Mouse (Mus musculus) hindbrain, embryonic 10.5 days (tissue): ENCODE measurements at regions not wholly inside any gene's neighbourhood (a gene's known extent, or its start where the extent isn't known, plus 50 kb on each side); places are given as distances from the start of the nearest gene placed in this dataset.

Source experiments
- DNase-seq: peaks from one replicate; pipeline ENCODE4 v3.0.0-alpha.2; 2017; ENCODE audit warnings: low spot score
- H3K27ac ChIP-seq: fragments of 300-500 bp; sonication (generic); 2 replicates; pipeline ENCODE4 v1.5.1; 2016; ENCODE audit warnings: mild to moderate bottlenecking, moderate library complexity
- H3K27me3 ChIP-seq: fragments of 300-500 bp; sonication (generic); 2 replicates; pipeline ENCODE4 v1.6.1; 2016; ENCODE audit warnings: mild to moderate bottlenecking; ENCODE audit not compliant: poor library complexity, insufficient read depth, severe bottlenecking
- H3K36me3 ChIP-seq: fragments of 300-500 bp; sonication (generic); 2 replicates; pipeline ENCODE4 v1.6.1; 2016; ENCODE audit warnings: mild to moderate bottlenecking, moderate library complexity
- H3K4me1 ChIP-seq: fragments of 300-500 bp; sonication (generic); replicated peaks from 2 replicates; pipeline ENCODE4 v1.6.1; 2016; ENCODE audit warnings: mild to moderate bottlenecking
- H3K4me3 ChIP-seq: fragments of 300-500 bp; sonication (generic); 2 replicates; pipeline ENCODE4 v1.5.1; 2016; ENCODE audit warnings: mild to moderate bottlenecking, moderate library complexity
- H3K9me3 ChIP-seq: fragments of 300-500 bp; sonication (generic); 2 replicates; pipeline ENCODE4 v1.6.1; 2016; ENCODE audit warnings: mild to moderate bottlenecking, moderate library complexity
- WGBS: fragments of 180-500 bp; shearing (Covaris S2); methylation state at CpG from one replicate; pipeline ENCODE4 v1.1.7; 2016; 5-methylcytosine and 5-hydroxymethylcytosine counted together

GRCm38 (mm10) chr8:28267277-28267676 is 819.8 kb downstream of the Poteg start:
- no peaks in the 10 kb centered on the region for H3K4me1 ChIP-seq
- H3K27me3 ChIP-seq, result no peaks in the 10 kb centered on the region
- 84% methylated on average over 5 of the region's 5 CpGs for WGBS
- no peak overlapping the region for H3K27ac ChIP-seq
- no peak overlapping the region for H3K4me3 ChIP-seq
- no peak for DNase-seq
- no peaks in the 10 kb centered on the region for H3K36me3 ChIP-seq
- no peaks in the 10 kb centered on the region for H3K9me3 ChIP-seq

- Histone ChIP-seq H3K36me3 (no peaks in the 10 kb centered on the region), H3K4me3 (no peak overlapping the region), H3K9me3 (no peaks in the 10 kb centered on the region), H3K27me3 (no peaks in the 10 kb centered on the region), H3K27ac (no peak overlapping the region), H3K4me1 (no peaks in the 10 kb centered on the region)
- DNase-seq, result no peak
- 85% methylated on average over 2 of the region's 2 CpGs for WGBS
These were observed 836.8 kb downstream of the Poteg start for GRCm38 (mm10) chr8:28284257-28284656.

GRCm38 (mm10) chr8:28298896-28299793 is 851.7 kb downstream of the Poteg start:
- Histone ChIP-seq H3K36me3 (no peaks in the 10 kb centered on the region), H3K4me1 (no peaks in the 10 kb centered on the region), H3K27ac (no peak overlapping the region), H3K9me3 (no peaks in the 10 kb centered on the region), H3K27me3 (no peaks in the 10 kb centered on the region), H3K4me3 (no peak overlapping the region)
- DNase-seq, result no peak
- 84% methylated on average over 5 of the region's 5 CpGs for WGBS

- Histone ChIP-seq H3K4me3 (no peak overlapping the region), H3K9me3 (no peaks in the 10 kb centered on the region), H3K27me3 (no peaks in the 10 kb centered on the region), H3K27ac (no peak overlapping the region), H3K4me1 (no peaks in the 10 kb centered on the region), H3K36me3 (no peaks in the 10 kb centered on the region)
- DNase-seq, result no peak
- WGBS, result 50% methylated on average over 1 of the region's 1 CpGs
These were observed 869.6 kb downstream of the Poteg start for GRCm38 (mm10) chr8:28317081-28317480.

- 90% methylated on average over 1 of the region's 1 CpGs for WGBS
- no peaks in the 10 kb centered on the region for H3K4me1 ChIP-seq
- no peaks in the 10 kb centered on the region for H3K36me3 ChIP-seq
These were observed 885.9 kb downstream of the Poteg start for GRCm38 (mm10) chr8:28333388-28333787.

GRCm38 (mm10) chr8:28337484-28337883 is 890.0 kb downstream of the Poteg start:
- H3K27ac ChIP-seq, result no peak overlapping the region
- H3K4me3 ChIP-seq, result no peak overlapping the region
- WGBS, result 89% methylated on average over 4 of the region's 4 CpGs
- H3K27me3 ChIP-seq, result no peaks in the 10 kb centered on the region
- no peak for DNase-seq
- H3K9me3 ChIP-seq, result no peaks in the 10 kb centered on the region
- no peaks in the 10 kb centered on the region for H3K4me1 ChIP-seq
- H3K36me3 ChIP-seq, result no peaks in the 10 kb centered on the region

More at GRCm38 (mm10) chr8:28333388-28333787, 885.9 kb downstream of the Poteg start:
- Histone ChIP-seq H3K27ac (no peak overlapping the region), H3K9me3 (no peaks in the 10 kb centered on the region), H3K27me3 (no peaks in the 10 kb centered on the region), H3K4me3 (no peak overlapping the region)
- no peak for DNase-seq

GRCm38 (mm10) chr8:28341236-28341635 is 893.8 kb downstream of the Poteg start:
- Histone ChIP-seq H3K4me1 (no peaks in the 10 kb centered on the region), H3K27me3 (no peaks in the 10 kb centered on the region), H3K36me3 (no peaks in the 10 kb centered on the region), H3K4me3 (no peak overlapping the region), H3K9me3 (no peaks in the 10 kb centered on the region), H3K27ac (no peak overlapping the region)
- no peak for DNase-seq
- 91% methylated on average over 11 of the region's 11 CpGs for WGBS

- no peaks in the 10 kb centered on the region for H3K4me1 ChIP-seq
- no peaks in the 10 kb centered on the region for H3K9me3 ChIP-seq
- H3K27me3 ChIP-seq, result no peaks in the 10 kb centered on the region
- no peak for DNase-seq
- no peaks in the 10 kb centered on the region for H3K36me3 ChIP-seq
- no peak overlapping the region for H3K4me3 ChIP-seq
- H3K27ac ChIP-seq, result no peak overlapping the region
These were observed 919.0 kb downstream of the Poteg start for GRCm38 (mm10) chr8:28366470-28366869.

GRCm38 (mm10) chr8:28367361-28367760 is 919.9 kb downstream of the Poteg start:
- WGBS, result 87% methylated on average over 3 of the region's 3 CpGs
- Histone ChIP-seq H3K36me3 (no peaks in the 10 kb centered on the region), H3K4me3 (no peak overlapping the region), H3K27me3 (no peaks in the 10 kb centered on the region), H3K27ac (no peak overlapping the region), H3K4me1 (no peaks in the 10 kb centered on the region), H3K9me3 (no peaks in the 10 kb centered on the region)
- DNase-seq, result no peak

- Histone ChIP-seq H3K36me3 (no peaks in the 10 kb centered on the region), H3K27ac (no peak overlapping the region), H3K27me3 (no peaks in the 10 kb centered on the region), H3K4me3 (no peak overlapping the region), H3K9me3 (no peaks in the 10 kb centered on the region), H3K4me1 (no peaks in the 10 kb centered on the region)
- DNase-seq, result no peak
- WGBS, result 79% methylated on average over 1 of the region's 1 CpGs
These were observed 924.3 kb downstream of the Poteg start for GRCm38 (mm10) chr8:28371752-28372151.

- Histone ChIP-seq H3K9me3 (no peaks in the 10 kb centered on the region), H3K4me3 (no peak overlapping the region), H3K36me3 (no peaks in the 10 kb centered on the region), H3K4me1 (no peaks in the 10 kb centered on the region), H3K27ac (no peak overlapping the region), H3K27me3 (no peaks in the 10 kb centered on the region)
- DNase-seq, result no peak
- 72% methylated on average over 1 of the region's 1 CpGs for WGBS
These were observed 952.7 kb downstream of the Poteg start for GRCm38 (mm10) chr8:28400141-28400540.

- no peak for DNase-seq
- Histone ChIP-seq H3K36me3 (no peaks in the 10 kb centered on the region), H3K9me3 (no peaks in the 10 kb centered on the region), H3K27ac (no peak overlapping the region), H3K27me3 (no peaks in the 10 kb centered on the region), H3K4me3 (no peak overlapping the region), H3K4me1 (no peaks in the 10 kb centered on the region)
- 75% methylated on average over 7 of the region's 7 CpGs for WGBS
These were observed 980.2 kb downstream of the Poteg start for GRCm38 (mm10) chr8:28427544-28428135.

GRCm38 (mm10) chr8:28473190-28473589 is 1025.7 kb downstream of the Poteg start:
- H3K36me3 ChIP-seq, result no peaks in the 10 kb centered on the region
- WGBS, result 87% methylated on average over 2 of the region's 2 CpGs
- no peaks in the 10 kb centered on the region for H3K4me1 ChIP-seq
- DNase-seq, result no peak
- H3K4me3 ChIP-seq, result no peak overlapping the region
- no peaks in the 10 kb centered on the region for H3K9me3 ChIP-seq
- no peaks in the 10 kb centered on the region for H3K27me3 ChIP-seq
- no peak overlapping the region for H3K27ac ChIP-seq
